In genomic region chr1:153899731-153900380, GRCm38 (mm10) we compare ENCODE assay signal across 8 mouse cellular contexts. TPM values are rescaled to one million over a fixed set of nuclear protein-coding genes. Genes with fewer than 3 reads are reported as not detected.
DNase-seq lines count a peak whose midpoint lies in the region; ATAC-seq and TF ChIP-seq lines count a peak whose summit lies in the region.

TSS of gene Glul (plus strand) at chr1:153899944.
TSS of gene Teddm2 (minus strand) at chr1:153900228.

- intact Hi-C loops in heart, postnatal 25 days (cut with DNase I) = loop anchor here (2.0 kb wide), 2 partner anchors 19 to 133 kb away; no protein-coding TSS in a partner anchor

- ATAC-seq in forebrain, embryonic 15.5 days (replicated peaks) = peak; percentile 97
- peak; percentile 88 for ATAC-seq in neutrophil, adult 5-6 weeks (ENCODE audit: extremely low read depth, insufficient number of reproducible peaks, low FRiP score, poor library complexity, severe bottlenecking)

- peak within 1 kb of the TSS; percentile 59 for H3K4me2 ChIP-seq in forebrain, embryonic 15.5 days (replicated peaks)

- TF ChIP-seq POLR2A in lung, adult 2 months (IDR thresholded peaks at IDR 0.05; ENCODE audit: borderline replicate concordance, extremely low read depth, low read depth, low read length) = peak; percentile 100

- peak within 1 kb of the TSS; percentile 96 for H3K4me3 ChIP-seq in forebrain, embryonic 15.5 days
- H3K4me3 ChIP-seq in lung, adult 2 months (replicated peaks; ENCODE audit: extremely low read depth, low read depth, low read length) = peak within 1 kb of the TSS; percentile 99

- no peak for TF ChIP-seq CTCF in lung, adult 2 months (IDR thresholded peaks at IDR 0.05; ENCODE audit: insufficient read depth, low read length)

- peak within 1 kb of the TSS; percentile 99 for H3K27ac ChIP-seq in forebrain, embryonic 15.5 days (replicated peaks)

- H3K4me1 ChIP-seq in forebrain, embryonic 15.5 days = peaks cover 41% of the 10 kb centered on the region
- H3K4me1 ChIP-seq in lung, adult 2 months (ENCODE audit: control insufficient read depth, insufficient read depth, low read length) = peaks cover 5% of the 10 kb centered on the region

- peak within 1 kb of the TSS; percentile 95 for H3K9ac ChIP-seq in forebrain, embryonic 15.5 days (replicated peaks)

- peaks cover 19% of the 10 kb centered on the region for H3K36me3 ChIP-seq in forebrain, embryonic 15.5 days

- H3K27me3 ChIP-seq in forebrain, embryonic 15.5 days = no peaks in the 10 kb centered on the region

- H3K9me3 ChIP-seq in forebrain, embryonic 15.5 days = no peaks in the 10 kb centered on the region

- DNase-seq in ES-CJ7 (ENCODE audit: low read depth, low spot score) = peak; percentile 99
- DNase-seq in cerebellum, adult 11 months = peak; percentile 93
- DNase-seq in heart, postnatal 25 days (ENCODE audit: low spot score) = peak; percentile 96
- DNase-seq in layer of hippocampus, adult 18-20 months (ENCODE audit: low spot score in 2 of 2) = peak; percentile 91 to 97
- peak; percentile 96 for DNase-seq in lung, adult 2 months
- DNase-seq in thymus, adult 18-20 months = peak; percentile 95 to 96

- WGBS in forebrain, embryonic 15.5 days = under 1% methylated on average over 51 of the region's 51 CpGs
- WGBS in lung, adult 2 months = under 1% methylated on average over 51 of the region's 51 CpGs

RNA-seq across cellular contexts. Expression of gene Glul, which starts in this region (rescaled TPM):
- 121 and 133 TPM in 2 replicates for polyA plus RNA-seq in forebrain, embryonic 15.5 days (2015; fragmentation: Nextera tagmentation; extraction: Ambion mirVana)
- total RNA-seq in heart, postnatal 25 days (2021) = 100 to 1,000 TPM; 349 to 403 TPM
- 1,000 to 10,000 TPM; 2,043 to 2,070 TPM for total RNA-seq in layer of hippocampus, adult 18-20 months (2021)
- polyA plus RNA-seq in lung, adult 2 months (2012; rRNA removed) = 190 and 219 TPM in 2 replicates
- total RNA-seq in neutrophil, adult 5-6 weeks (2017) = 77.4 and 82.9 TPM in 2 replicates

RNA-seq across cellular contexts. Expression of gene Teddm2, which starts in this region (rescaled TPM):
- polyA plus RNA-seq in forebrain, embryonic 15.5 days (2015; fragmentation: Nextera tagmentation; extraction: Ambion mirVana) = 2.2 and 2.5 TPM in 2 replicates
- total RNA-seq in heart, postnatal 25 days (2021) = under 1 TPM; 0.73 to 0.87 TPM
- total RNA-seq in layer of hippocampus, adult 18-20 months (2021) = 1 to 10 TPM; 1.7 to 2.4 TPM
- polyA plus RNA-seq in lung, adult 2 months (2012; rRNA removed) = 0.43 and 0.44 TPM in 2 replicates
- total RNA-seq in neutrophil, adult 5-6 weeks (2017) = 1.1 and 1.5 TPM in 2 replicates

Comparison
In these comparisons a context has a peak if more than half of its experiments do, and no peak if none do; other contexts are left out.
1. Peak in every context shown above with its lines: DNase-seq, ATAC-seq, H3K4me3 ChIP-seq and H3K27ac ChIP-seq.
2. RNA of gene Glul (total RNA-seq): 2,043 to 2,070 TPM in layer of hippocampus, adult 18-20 months; 349 to 403 TPM in heart, postnatal 25 days and 77.4 to 82.9 TPM in neutrophil, adult 5-6 weeks; every median in the first group is over 4 times any median in the second.